Mouse (Mus musculus): ENCODE data around the gene Zfp513. TPM values are rescaled to one million over a fixed set of nuclear protein-coding genes. Genes with fewer than 3 reads are reported as not detected.

Zfp513 gene
- 24.4 and 32.0 TPM in 2 replicates for polyA plus RNA-seq (2012)

DNA sequence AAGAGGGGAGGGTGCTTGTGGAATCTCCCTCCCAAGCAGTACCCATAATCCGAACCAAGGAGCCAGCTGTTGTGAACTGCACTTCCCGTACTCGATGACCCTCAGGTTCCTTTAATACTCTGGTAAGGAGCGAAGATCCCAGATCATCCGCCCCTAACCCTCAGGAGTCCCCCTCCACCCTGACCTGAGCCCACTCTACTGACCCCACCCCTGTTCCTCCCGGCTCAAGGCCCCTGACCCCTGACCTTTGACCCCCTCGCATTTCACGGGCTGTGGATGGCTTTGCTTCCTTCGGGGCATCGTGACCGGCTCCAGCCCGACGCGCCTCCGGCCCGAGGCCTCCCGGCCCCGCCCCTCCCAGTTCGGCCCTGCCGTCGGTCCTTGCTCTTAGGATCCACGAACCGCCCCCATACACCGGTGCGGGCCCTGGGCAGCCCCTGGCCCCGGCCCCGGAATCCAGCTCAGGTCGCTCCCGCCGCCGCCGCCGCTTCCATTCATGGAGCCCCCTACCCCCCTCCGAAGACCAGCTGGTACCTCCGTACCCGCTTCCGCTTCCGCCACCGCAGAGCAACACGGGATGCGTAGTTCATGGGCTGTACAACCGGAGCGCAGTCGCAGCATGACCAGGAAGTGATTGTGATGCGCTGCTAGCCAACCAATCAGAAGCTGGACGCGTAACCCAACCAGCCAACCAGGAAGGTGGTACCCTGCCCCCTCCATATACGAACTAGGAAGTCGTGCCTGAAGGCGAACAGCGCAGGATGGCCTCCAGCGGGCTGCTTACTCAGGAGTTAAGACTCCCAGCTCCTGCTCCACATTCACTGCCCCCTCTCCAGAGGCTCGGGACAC, at the start of gene Zfp513:
Gene Zfp513 (minus strand): TSS at position 562 of the 849 bp plus-strand sequence.
- TF ChIP-seq GATA1 (IDR thresholded peaks at IDR 0.05; ENCODE audit: low read length), result no peak

GRCm38 (mm10) chr5:31251541-31252101, 49.5 kb upstream of the Zfp513 start, which contains the start of gene Krtcap3:
TSS of gene Krtcap3 (plus strand) at chr5:31251691.
- TF ChIP-seq GATA1 (IDR thresholded peaks at IDR 0.05; ENCODE audit: low read length), result no peak

DNA sequence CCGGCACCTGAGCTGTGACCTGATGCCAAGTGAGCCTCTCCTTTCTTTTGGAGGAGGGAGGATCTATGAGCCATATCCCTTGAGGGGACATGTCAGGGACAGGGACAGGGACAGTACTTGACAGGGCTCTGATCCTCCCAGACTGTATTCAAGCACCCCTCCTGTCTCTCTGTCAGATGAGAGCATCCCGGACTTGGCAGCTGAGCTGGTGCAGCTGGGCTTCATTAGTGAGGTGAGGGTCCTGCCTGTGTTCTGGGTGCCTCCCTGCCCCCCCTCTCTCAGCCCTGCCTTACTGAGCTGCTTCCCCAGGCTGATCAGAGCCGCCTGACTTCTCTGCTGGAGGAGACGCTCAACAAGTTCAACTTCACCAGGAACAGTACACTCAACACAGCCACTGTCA, 48.6 kb upstream of the Zfp513 start:
- TF ChIP-seq GATA1 (IDR thresholded peaks at IDR 0.05; ENCODE audit: low read length), result no peak

- TF ChIP-seq GATA1 (IDR thresholded peaks at IDR 0.05; ENCODE audit: low read length), result no peak
These were observed 40.1 kb upstream of the Zfp513 start for GRCm38 (mm10) chr5:31242191-31242590.

GRCm38 (mm10) chr5:31241522-31242034, 39.5 kb upstream of the Zfp513 start:
- TF ChIP-seq GATA1 (IDR thresholded peaks at IDR 0.05; ENCODE audit: low read length), result no peak

GRCm38 (mm10) chr5:31240637-31241521, 38.8 kb upstream of the Zfp513 start, which contains the start of the genes Nrbp1 and Gm9970:
TSS of gene Nrbp1 (plus strand) at chr5:31240864.
TSS of gene Gm9970 (minus strand) at chr5:31241232.
- TF ChIP-seq GATA1 (IDR thresholded peaks at IDR 0.05; ENCODE audit: low read length), result no peak

- no peak for TF ChIP-seq GATA1 (IDR thresholded peaks at IDR 0.05; ENCODE audit: low read length)
These were observed 24.5 kb upstream of the Zfp513 start for GRCm38 (mm10) chr5:31226641-31227040.

- TF ChIP-seq GATA1 (IDR thresholded peaks at IDR 0.05; ENCODE audit: low read length), result no peak
These were observed 20.6 kb upstream of the Zfp513 start for GRCm38 (mm10) chr5:31222696-31223095.

- TF ChIP-seq GATA1 (IDR thresholded peaks at IDR 0.05; ENCODE audit: low read length), result no peak
These were observed 19.3 kb upstream of the Zfp513 start for GRCm38 (mm10) chr5:31221304-31221945.

GRCm38 (mm10) chr5:31220448-31221303, 18.6 kb upstream of the Zfp513 start, which contains the start of gene Ppm1g:
TSS of gene Ppm1g (minus strand) at chr5:31220687.
- no peak for TF ChIP-seq GATA1 (IDR thresholded peaks at IDR 0.05; ENCODE audit: low read length)

DNA sequence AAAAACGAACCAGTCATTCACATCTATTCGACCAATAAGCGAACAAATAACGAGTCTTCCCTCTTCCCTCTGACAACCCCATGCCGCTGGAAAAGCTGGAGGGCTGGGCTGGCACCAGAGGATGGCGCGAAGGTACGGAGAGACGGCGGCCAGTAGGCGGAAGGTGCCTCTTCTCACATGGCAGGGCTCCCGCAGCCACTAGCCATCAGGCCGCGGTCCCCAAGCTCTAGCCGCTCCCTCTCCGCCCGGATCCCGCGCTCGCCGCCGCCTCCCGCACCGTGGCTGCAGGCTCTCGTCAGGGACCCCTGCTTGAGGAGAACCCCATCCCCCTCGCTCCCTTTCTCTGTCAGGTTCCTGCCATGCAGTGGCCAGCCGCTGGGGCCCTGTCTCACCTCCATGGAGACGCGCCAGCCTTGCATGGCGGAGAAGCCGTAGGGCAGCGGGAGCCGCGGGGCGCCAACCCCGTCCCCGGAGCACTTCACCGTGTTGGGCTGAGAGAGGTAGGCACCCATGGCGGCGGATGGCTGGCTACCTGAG, 17.9 kb upstream of the Zfp513 start:
- no peak for TF ChIP-seq GATA1 (IDR thresholded peaks at IDR 0.05; ENCODE audit: low read length)

GRCm38 (mm10) chr5:31219474-31219873, 17.4 kb upstream of the Zfp513 start:
- TF ChIP-seq GATA1 (IDR thresholded peaks at IDR 0.05; ENCODE audit: low read length), result no peak

DNA sequence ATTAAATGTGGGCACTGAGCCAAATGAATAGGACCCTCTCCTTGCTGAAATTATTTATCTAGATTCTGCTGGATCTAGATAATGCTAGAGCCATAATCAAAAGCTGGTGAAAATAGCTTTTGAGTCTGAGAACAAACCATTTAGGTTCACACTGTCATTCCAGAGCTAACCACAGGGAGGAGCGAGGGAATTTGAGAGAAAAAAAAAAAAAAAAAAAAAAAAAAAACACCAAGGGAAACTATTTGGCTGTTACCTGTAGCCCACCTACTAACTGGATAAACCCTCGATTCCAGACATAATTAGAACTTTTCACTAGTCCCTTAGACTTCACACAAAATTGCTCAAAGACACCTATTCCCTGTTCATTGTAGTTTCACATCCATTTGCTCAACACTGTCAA, 17.0 kb upstream of the Zfp513 start:
- no peak for TF ChIP-seq GATA1 (IDR thresholded peaks at IDR 0.05; ENCODE audit: low read length)

DNA sequence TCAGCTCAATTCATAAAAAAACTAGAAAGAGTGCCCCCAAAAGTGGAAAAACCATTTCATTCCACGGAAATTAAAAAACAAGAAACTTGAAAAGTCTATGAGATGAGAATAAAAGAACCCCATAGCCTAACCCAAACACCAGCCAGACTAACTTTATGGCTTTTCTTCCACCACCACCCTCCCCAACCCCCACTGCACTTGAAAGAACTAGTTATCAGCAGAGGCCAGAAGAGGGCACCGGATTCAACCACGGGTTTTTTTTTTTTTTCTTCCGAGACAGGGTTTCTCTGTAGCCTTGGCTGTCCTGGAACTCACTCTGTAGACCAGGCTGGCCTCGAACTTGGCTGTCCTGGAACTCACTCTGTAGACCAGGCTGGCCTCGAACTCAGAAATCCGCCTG, 16.2 kb upstream of the Zfp513 start:
- TF ChIP-seq GATA1 (IDR thresholded peaks at IDR 0.05; ENCODE audit: low read length), result no peak

All from G1E-ER4 (cell line).